Mouse (Mus musculus): ENCODE data around the gene Rps6ka5. TPM values are rescaled to one million over a fixed set of nuclear protein-coding genes. Genes with fewer than 3 reads are reported as not detected.

Gene Rps6ka5
- polyA plus RNA-seq, 1 experiment from 2014 or later, result 1.6 TPM

DNA sequence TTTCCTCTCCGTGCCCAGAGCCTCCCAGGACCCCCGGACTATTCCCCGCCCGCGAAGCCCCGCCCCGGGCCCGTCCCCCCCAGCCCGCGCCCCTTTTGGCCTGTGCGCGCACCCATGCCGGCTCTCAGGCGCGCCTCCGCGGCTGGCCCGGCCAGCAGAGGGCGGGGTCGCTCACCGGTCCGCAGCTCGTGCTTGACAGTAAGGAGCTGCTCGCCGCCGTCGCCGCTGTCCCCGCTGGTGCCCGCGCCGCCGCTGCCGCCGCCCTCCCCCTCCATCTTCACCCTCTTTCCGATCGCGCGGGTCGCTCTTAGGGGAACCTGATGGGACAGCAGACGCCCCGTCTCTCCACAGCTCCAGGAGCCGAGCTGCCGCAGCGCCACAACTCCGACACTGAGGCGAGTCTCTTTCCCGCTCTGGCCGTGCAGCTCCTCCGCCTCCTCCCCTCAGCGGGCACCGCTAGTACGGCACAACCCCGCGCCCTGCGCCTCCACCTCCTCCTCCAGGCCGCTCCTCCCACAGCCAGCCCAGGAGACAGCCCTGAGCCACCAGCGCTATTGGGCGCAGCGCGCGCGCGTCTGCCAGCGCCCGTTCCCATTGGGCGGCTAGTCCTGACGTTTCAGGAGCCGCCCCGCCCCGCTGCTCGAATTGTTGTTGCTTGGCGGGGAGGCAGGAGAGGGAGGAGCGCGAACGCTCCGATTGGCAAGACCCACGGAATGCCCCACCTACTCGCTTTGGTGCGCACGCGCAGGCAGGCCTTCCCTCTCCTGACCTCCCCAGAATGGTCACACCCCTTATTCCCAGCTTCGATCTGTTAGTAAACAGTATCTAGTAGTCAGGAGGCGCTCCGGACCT is 2.0 kb downstream of the Rps6ka5 start:
- H3K9ac ChIP-seq, result peak overlapping the region; percentile 76
- no peaks in the 10 kb centered on the region for H3K27me3 ChIP-seq
- peak overlapping the region; percentile 99 for H3K27ac ChIP-seq (replicated peaks)
- no peaks in the 10 kb centered on the region for H3K36me3 ChIP-seq (replicated peaks)
- H3K4me3 ChIP-seq (replicated peaks), result peak overlapping the region; percentile 82
- WGBS (ENCODE audit: insufficient replicate concordance), result under 1% methylated on average over 83 of the region's 85 CpGs
- H3K4me1 ChIP-seq (replicated peaks), result peaks cover 32% of the 10 kb centered on the region
- H3K4me2 ChIP-seq, result peak overlapping the region; percentile 96
- H3K9me3 ChIP-seq (replicated peaks), result no peaks in the 10 kb centered on the region
- peak; percentile 99 for ATAC-seq (ENCODE audit: insufficient read depth)

GRCm38 (mm10) chr12:100724182-100724581 is 2.6 kb downstream of the Rps6ka5 start:
- Histone ChIP-seq H3K36me3 (replicated peaks) (no peaks in the 10 kb centered on the region), H3K4me3 (replicated peaks) (peak overlapping the region; percentile 82), H3K4me2 (peak overlapping the region; percentile 96), H3K4me1 (replicated peaks) (peaks cover 28% of the 10 kb centered on the region), H3K27me3 (no peaks in the 10 kb centered on the region), H3K9ac (peak overlapping the region; percentile 76), H3K9me3 (replicated peaks) (no peaks in the 10 kb centered on the region), H3K27ac (replicated peaks) (peak overlapping the region; percentile 99)
- no peak for ATAC-seq (ENCODE audit: insufficient read depth)
- whole genome bisulfite sequencing (ENCODE audit: insufficient replicate concordance), result under 1% methylated on average over 8 of the region's 8 CpGs

GRCm38 (mm10) chr12:100720801-100721200 is 6.0 kb downstream of the Rps6ka5 start:
- H3K36me3 ChIP-seq (replicated peaks), result no peaks in the 10 kb centered on the region
- H3K4me1 ChIP-seq (replicated peaks), result peaks cover 25% of the 10 kb centered on the region
- H3K9me3 ChIP-seq (replicated peaks), result no peaks in the 10 kb centered on the region
- no peak overlapping the region for H3K4me3 ChIP-seq (replicated peaks)
- no peak overlapping the region for H3K9ac ChIP-seq
- ATAC-seq (ENCODE audit: insufficient read depth), result no peak
- no peak overlapping the region for H3K4me2 ChIP-seq
- H3K27me3 ChIP-seq, result no peaks in the 10 kb centered on the region
- no peak overlapping the region for H3K27ac ChIP-seq (replicated peaks)
- WGBS (ENCODE audit: insufficient replicate concordance), result 74% methylated on average over 3 of the region's 3 CpGs

GRCm38 (mm10) chr12:100717446-100717845 is 9.3 kb downstream of the Rps6ka5 start:
- Histone ChIP-seq H3K9me3 (replicated peaks) (no peaks in the 10 kb centered on the region), H3K9ac (no peak overlapping the region), H3K4me3 (replicated peaks) (no peak overlapping the region), H3K4me2 (no peak overlapping the region), H3K27me3 (no peaks in the 10 kb centered on the region), H3K4me1 (replicated peaks) (peaks cover 2% of the 10 kb centered on the region; the same call in 1 of the 2 replicates), H3K27ac (replicated peaks) (no peak overlapping the region), H3K36me3 (replicated peaks) (no peaks in the 10 kb centered on the region)
- ATAC-seq (ENCODE audit: insufficient read depth), result no peak

GRCm38 (mm10) chr12:100716969-100717368 is 9.8 kb downstream of the Rps6ka5 start:
- WGBS (ENCODE audit: insufficient replicate concordance), result 44% methylated on average over 4 of the region's 4 CpGs
- Histone ChIP-seq H3K9ac (no peak overlapping the region), H3K4me2 (no peak overlapping the region), H3K9me3 (replicated peaks) (no peaks in the 10 kb centered on the region), H3K27me3 (no peaks in the 10 kb centered on the region), H3K27ac (replicated peaks) (no peak overlapping the region), H3K4me3 (replicated peaks) (no peak overlapping the region), H3K36me3 (replicated peaks) (no peaks in the 10 kb centered on the region), H3K4me1 (replicated peaks) (peaks cover 4% of the 10 kb centered on the region; the same call in 1 of the 2 replicates)
- no peak for ATAC-seq (ENCODE audit: insufficient read depth)

DNA sequence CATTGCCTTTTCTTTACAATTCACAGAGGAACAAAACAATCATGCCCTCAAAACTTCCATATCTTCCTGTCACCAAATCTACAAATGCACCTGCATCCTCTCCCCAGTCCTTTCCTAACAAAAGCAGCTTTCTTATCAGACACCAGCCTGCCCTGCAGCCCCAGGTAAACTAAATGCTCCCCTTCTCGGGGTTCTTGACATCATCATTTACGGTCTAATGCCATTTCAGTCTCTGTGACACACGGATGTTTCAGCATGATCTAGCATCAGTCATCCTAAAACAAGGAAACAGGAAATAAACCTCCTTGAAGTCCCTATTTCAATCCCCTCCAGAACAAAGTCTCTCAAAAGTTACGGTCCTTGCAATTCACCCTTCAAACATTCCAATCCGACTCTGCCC is 15.0 kb downstream of the Rps6ka5 start:
- Histone ChIP-seq H3K4me3 (replicated peaks) (no peak overlapping the region), H3K9ac (no peak overlapping the region), H3K9me3 (replicated peaks) (no peaks in the 10 kb centered on the region), H3K27ac (replicated peaks) (no peak overlapping the region), H3K4me2 (no peak overlapping the region), H3K4me1 (replicated peaks) (peaks cover 26% of the 10 kb centered on the region), H3K36me3 (replicated peaks) (no peaks in the 10 kb centered on the region), H3K27me3 (no peaks in the 10 kb centered on the region)
- no peak for ATAC-seq (ENCODE audit: insufficient read depth)
- WGBS (ENCODE audit: insufficient replicate concordance), result 25% methylated on average over 5 of the region's 5 CpGs

DNA sequence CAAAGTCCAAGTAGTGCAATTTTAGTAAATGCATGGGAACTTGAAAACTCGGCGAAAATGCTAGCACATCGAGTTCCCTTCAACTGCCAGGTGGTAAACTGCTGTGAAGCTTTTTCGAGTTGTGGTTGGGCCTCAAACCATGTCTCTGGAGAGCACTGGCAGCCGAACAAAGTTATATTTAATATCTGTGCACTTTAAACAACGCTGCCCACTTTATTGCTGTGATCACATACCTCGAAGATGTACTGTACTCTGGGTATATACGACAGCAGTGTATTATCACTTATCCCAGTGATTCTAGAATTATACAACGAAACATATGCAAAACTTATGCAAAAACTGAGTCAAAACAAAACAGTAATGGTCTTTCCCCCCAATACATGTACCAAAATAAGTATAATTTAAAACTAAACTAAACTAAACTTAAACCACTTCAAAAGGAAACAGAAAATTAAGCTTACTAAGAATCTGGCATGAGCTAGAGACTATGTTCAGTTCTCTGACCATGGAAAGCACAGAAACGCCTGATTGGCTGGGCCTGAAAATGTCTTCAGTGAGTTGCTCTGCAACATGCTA is 15.6 kb downstream of the Rps6ka5 start:
- no peak overlapping the region for H3K4me3 ChIP-seq (replicated peaks)
- H3K4me2 ChIP-seq, result no peak overlapping the region
- 17% methylated on average over 10 of the region's 10 CpGs for WGBS (ENCODE audit: insufficient replicate concordance)
- no peaks in the 10 kb centered on the region for H3K36me3 ChIP-seq (replicated peaks)
- H3K27ac ChIP-seq (replicated peaks), result no peak overlapping the region
- no peaks in the 10 kb centered on the region for H3K27me3 ChIP-seq
- no peaks in the 10 kb centered on the region for H3K9me3 ChIP-seq (replicated peaks)
- H3K9ac ChIP-seq, result no peak overlapping the region
- no peak for ATAC-seq (ENCODE audit: insufficient read depth)
- peaks cover 24% of the 10 kb centered on the region for H3K4me1 ChIP-seq (replicated peaks)

- no peak overlapping the region for H3K4me3 ChIP-seq (replicated peaks)
- ATAC-seq (ENCODE audit: insufficient read depth), result no peak
- no peak overlapping the region for H3K9ac ChIP-seq
- H3K4me1 ChIP-seq (replicated peaks), result peaks cover 24% of the 10 kb centered on the region
- WGBS (ENCODE audit: insufficient replicate concordance), result 11% methylated on average over 1 of the region's 1 CpGs
- no peak overlapping the region for H3K27ac ChIP-seq (replicated peaks)
- no peaks in the 10 kb centered on the region for H3K36me3 ChIP-seq (replicated peaks)
- no peaks in the 10 kb centered on the region for H3K27me3 ChIP-seq
- H3K9me3 ChIP-seq (replicated peaks), result no peaks in the 10 kb centered on the region
- no peak overlapping the region for H3K4me2 ChIP-seq
These were observed 16.4 kb downstream of the Rps6ka5 start for GRCm38 (mm10) chr12:100710432-100710831.

- Histone ChIP-seq H3K4me1 (replicated peaks) (peaks cover 24% of the 10 kb centered on the region), H3K4me2 (no peak overlapping the region), H3K27me3 (no peaks in the 10 kb centered on the region), H3K9me3 (replicated peaks) (no peaks in the 10 kb centered on the region), H3K4me3 (replicated peaks) (no peak overlapping the region), H3K27ac (replicated peaks) (no peak overlapping the region), H3K36me3 (replicated peaks) (no peaks in the 10 kb centered on the region), H3K9ac (no peak overlapping the region)
- ATAC-seq (ENCODE audit: insufficient read depth), result no peak
- 41% methylated on average over 2 of the region's 2 CpGs for WGBS (ENCODE audit: insufficient replicate concordance)
These were observed 19.5 kb downstream of the Rps6ka5 start for GRCm38 (mm10) chr12:100707312-100707711.

DNA sequence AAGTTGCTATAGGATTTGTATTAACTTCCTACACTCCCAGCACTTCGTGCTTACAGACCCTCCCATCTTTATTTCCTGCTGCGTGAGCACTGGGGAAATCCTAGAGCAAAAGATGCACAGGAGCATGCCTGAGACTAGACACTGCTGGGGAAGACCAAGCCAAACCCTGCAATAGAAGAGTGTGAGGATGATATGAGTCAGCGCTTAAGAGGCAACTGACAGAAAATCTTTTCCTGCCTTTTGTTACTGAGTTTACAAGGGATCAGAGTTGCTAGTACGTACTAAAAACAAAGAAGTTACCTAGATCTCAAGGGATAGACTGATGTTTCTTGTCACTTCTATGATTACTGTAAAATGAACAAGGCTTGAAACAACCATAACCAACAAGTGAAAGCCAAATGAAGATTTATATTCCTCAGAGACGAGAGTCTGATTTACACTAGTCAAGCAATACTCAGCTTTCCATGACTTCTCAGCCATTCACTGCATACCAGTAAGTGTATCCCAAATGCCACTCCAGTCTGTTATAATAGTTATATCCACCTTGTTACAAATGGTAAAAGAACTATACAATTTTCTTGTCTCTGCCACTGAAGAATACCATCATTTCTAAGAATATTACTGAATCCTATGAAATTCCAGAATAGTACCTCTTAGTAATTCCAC is 21.6 kb downstream of the Rps6ka5 start:
- no peak overlapping the region for H3K9ac ChIP-seq
- no peaks in the 10 kb centered on the region for H3K27me3 ChIP-seq
- no peaks in the 10 kb centered on the region for H3K9me3 ChIP-seq (replicated peaks)
- no peaks in the 10 kb centered on the region for H3K36me3 ChIP-seq (replicated peaks)
- peaks cover 9% of the 10 kb centered on the region for H3K4me1 ChIP-seq (replicated peaks)
- no peak overlapping the region for H3K4me3 ChIP-seq (replicated peaks)
- no peak overlapping the region for H3K27ac ChIP-seq (replicated peaks)
- WGBS (ENCODE audit: insufficient replicate concordance), result 64% methylated on average over 5 of the region's 5 CpGs
- H3K4me2 ChIP-seq, result no peak overlapping the region
- no peak for ATAC-seq (ENCODE audit: insufficient read depth)

DNA sequence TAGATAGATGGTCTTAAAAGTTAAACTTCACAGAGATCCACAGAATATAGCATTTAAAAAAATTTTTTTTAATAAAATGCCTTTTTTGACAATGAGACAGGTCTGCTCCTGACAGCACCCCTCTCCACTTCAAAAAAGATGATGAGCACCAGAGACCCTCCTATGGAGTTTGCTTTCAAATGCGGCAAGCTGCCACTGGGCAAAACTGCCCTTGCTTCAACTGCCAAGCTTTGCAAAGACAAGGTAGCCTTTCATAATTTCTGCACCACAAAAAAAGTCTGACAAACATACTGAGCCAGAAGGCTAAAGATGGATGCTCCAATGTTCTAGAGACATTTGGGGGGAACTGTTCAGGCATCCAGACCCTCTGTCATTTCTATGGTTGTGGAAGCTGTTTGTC is 28.8 kb downstream of the Rps6ka5 start:
- H3K4me3 ChIP-seq (replicated peaks), result no peak overlapping the region
- no peak overlapping the region for H3K9ac ChIP-seq
- no peaks in the 10 kb centered on the region for H3K27me3 ChIP-seq
- ATAC-seq (ENCODE audit: insufficient read depth), result no peak
- H3K36me3 ChIP-seq (replicated peaks), result no peaks in the 10 kb centered on the region
- no peaks in the 10 kb centered on the region for H3K4me1 ChIP-seq (replicated peaks)
- no peaks in the 10 kb centered on the region for H3K9me3 ChIP-seq (replicated peaks)
- H3K27ac ChIP-seq (replicated peaks), result no peak overlapping the region
- 84% methylated on average over 1 of the region's 1 CpGs for WGBS (ENCODE audit: insufficient replicate concordance)
- H3K4me2 ChIP-seq, result no peak overlapping the region

All from liver, embryonic 15.5 days (tissue).